Mouse (Mus musculus) bone marrow macrophage, adult 2 months (primary cell): ENCODE measurements at regions not wholly inside any gene's neighbourhood (a gene's known extent, or its start where the extent isn't known, plus 50 kb on each side); places are given as distances from the start of the nearest gene placed in this dataset.

Experiments used
- CTCF ChIP-seq: IDR thresholded peaks from 2 replicates; pipeline ENCODE4 v1.5.1; 2012; ENCODE audit warnings: low read depth, mild to moderate bottlenecking, low read length, moderate library complexity
- POLR2A ChIP-seq: IDR thresholded peaks from 2 replicates; pipeline ENCODE4 v1.6.1; 2012; ENCODE audit warnings: mild to moderate bottlenecking, low read depth, low read length, borderline replicate concordance

DNA sequence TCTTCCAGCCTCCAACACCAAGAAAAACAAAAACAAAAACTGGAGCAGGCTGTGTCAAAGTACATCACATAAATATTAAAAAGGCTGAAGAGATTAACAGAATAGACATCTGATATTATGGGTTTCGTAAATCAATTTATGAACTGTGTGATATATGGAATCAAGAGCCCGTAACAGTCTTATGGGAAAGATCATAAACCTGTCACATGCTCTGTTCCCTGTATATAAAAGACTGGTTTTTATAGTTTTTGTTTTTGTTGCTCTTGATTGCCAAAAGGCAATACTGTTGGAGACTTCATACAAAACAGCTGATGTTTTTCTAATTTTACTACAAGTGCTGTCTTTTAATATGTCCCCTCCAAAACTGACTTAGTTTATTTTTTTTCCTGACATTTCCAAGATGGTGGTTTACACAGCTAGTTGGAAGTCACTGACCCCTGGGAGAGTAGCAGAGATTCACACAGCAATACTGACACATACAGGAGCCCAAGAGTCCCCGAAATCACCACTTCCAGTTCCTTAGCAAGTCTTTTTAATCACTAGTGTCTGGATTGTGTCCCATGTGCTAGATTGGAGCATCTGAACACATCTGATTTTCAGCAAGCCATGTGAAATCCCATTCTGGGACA is 303.1 kb upstream of the Rag2 start:
- no peak for TF ChIP-seq CTCF
- no peak for TF ChIP-seq POLR2A
